Mouse (Mus musculus) heart, postnatal 0 days (tissue): ENCODE measurements around the gene Dennd4c.

Experiments
- CTCF ChIP-seq: IDR thresholded peaks from 2 replicates; pipeline ENCODE4 v1.5.1; 2016; ENCODE audit warnings: antibody characterized with exemption, control low read depth, low read depth
- EP300 ChIP-seq: IDR thresholded peaks from 2 replicates; pipeline ENCODE4 v1.6.1; 2016; ENCODE audit warnings: antibody characterized with exemption, low read depth

- TF ChIP-seq CTCF: no peak
- no peak for TF ChIP-seq EP300
These were observed 76.8 kb downstream of the Dennd4c start for GRCm38 (mm10) chr4:86825143-86825542.
